Mouse (Mus musculus) cerebellum, adult 2 months (tissue): Measurements from ENCODE around the gene Isg20l2. TPM values are rescaled to one million over a fixed set of nuclear protein-coding genes. Genes with fewer than 3 reads are reported as not detected.
A peak's percentile ranks its signal among the peaks of the same experiment; 100 is the strongest.

ENCODE experiments used
- DNase-seq, 2 experiments: peaks; one replicate each; pipeline ENCODE4 v3.0.0; 2021
- H3K27ac ChIP-seq: fragments of 200-500 bp; 2 replicates; pipeline ENCODE4 v1.5.1; 2012; ENCODE audit warnings: low read length, control low read depth, inconsistent platforms; ENCODE audit not compliant: insufficient read depth
- H3K27me3 ChIP-seq: fragments of 200-500 bp; 2 replicates; pipeline ENCODE4 v1.6.1; 2012; ENCODE audit warnings: inconsistent platforms, mild to moderate bottlenecking, low read length, moderate library complexity; ENCODE audit not compliant: control insufficient read depth, insufficient read depth
- H3K4me1 ChIP-seq: fragments of 200-500 bp; 2 replicates; pipeline ENCODE4 v1.6.1; 2011; ENCODE audit warnings: low read length; ENCODE audit not compliant: control insufficient read depth, insufficient read depth
- H3K4me3 ChIP-seq: fragments of 200-500 bp; replicated peaks from 2 replicates; pipeline ENCODE3; 2011; ENCODE audit warnings: mild to moderate bottlenecking, low read depth, low read length, control low read depth; ENCODE audit not compliant: insufficient read depth
- CTCF ChIP-seq: fragments of 200-500 bp; IDR thresholded peaks from 2 replicates; pipeline ENCODE4 v1.5.1; 2011; ENCODE audit warnings: low read depth, mild to moderate bottlenecking, control low read depth, low read length, moderate library complexity, borderline replicate concordance; ENCODE audit not compliant: insufficient read depth
- POLR2A ChIP-seq: fragments of 200-500 bp; IDR thresholded peaks from 2 replicates; pipeline ENCODE4 v1.6.1; 2011; ENCODE audit warnings: low read length, control low read depth, borderline replicate concordance; ENCODE audit not compliant: insufficient read depth
- WGBS: fragments of 180-500 bp; shearing (Covaris S2); methylation state at CpG from one replicate; pipeline ENCODE4 v1.1.7; 2018; 5-methylcytosine and 5-hydroxymethylcytosine counted together
- polyA plus RNA-seq: library from polyadenylated mRNA; depleted of rRNA; stranded (reverse); fragments of >200 nt; gene quantifications from 2 replicates; pipeline ENCODE4 v1.2.3, GENCODE M21; 2012

The Isg20l2 gene
- polyA plus RNA-seq, 1 experiment: 15.2 TPM

DNA sequence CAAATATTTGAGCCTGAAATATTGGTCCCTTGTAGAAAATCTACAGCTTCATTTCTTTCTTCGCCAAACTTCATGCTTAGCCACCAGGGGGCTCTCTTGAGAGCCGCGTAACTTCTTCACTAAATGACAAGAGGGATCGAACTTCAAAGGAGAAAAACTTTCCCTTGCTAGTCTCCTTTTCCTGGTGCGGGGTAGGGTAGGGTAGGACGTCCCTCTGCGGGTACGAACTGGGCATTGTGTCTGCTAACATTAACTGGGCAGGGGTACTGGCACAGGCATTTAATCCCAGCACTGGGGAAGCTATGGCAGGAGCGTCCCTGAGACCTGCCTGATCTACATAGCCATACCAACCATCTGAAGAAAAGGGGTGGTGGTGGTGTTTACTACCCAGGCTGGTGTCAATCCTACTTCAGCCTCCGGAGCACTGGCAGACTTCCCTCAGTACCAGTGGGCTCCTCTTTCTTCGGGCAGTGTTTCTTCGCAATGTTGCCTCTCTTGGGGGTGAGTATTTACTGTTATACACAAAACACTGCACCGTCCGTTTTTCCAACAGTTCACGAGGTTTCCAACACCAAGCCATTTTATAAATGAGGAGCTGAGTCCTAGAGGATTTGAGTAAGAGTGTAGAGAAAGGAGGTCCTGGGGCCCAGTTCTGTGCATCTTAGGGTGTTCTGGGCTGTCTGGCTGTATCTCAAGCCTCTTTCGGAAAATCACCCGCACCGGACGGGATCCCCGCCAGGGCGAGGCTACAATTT, 40.2 kb downstream of the Isg20l2 start:
- TF ChIP-seq POLR2A (no peak), CTCF (peak; percentile 45; the same call in 1 of the 2 replicates)
- DNase-seq: peak in 1 of 2 experiments; percentile 51
- H3K4me1 ChIP-seq: peaks cover 7% of the 10 kb centered on the region; the same call in 1 of the 2 replicates
- H3K27me3 ChIP-seq: peaks cover 5% of the 10 kb centered on the region
- no peak overlapping the region for H3K4me3 ChIP-seq
- no peak overlapping the region for H3K27ac ChIP-seq
- 2% methylated on average over 21 of the region's 21 CpGs for WGBS

DNA sequence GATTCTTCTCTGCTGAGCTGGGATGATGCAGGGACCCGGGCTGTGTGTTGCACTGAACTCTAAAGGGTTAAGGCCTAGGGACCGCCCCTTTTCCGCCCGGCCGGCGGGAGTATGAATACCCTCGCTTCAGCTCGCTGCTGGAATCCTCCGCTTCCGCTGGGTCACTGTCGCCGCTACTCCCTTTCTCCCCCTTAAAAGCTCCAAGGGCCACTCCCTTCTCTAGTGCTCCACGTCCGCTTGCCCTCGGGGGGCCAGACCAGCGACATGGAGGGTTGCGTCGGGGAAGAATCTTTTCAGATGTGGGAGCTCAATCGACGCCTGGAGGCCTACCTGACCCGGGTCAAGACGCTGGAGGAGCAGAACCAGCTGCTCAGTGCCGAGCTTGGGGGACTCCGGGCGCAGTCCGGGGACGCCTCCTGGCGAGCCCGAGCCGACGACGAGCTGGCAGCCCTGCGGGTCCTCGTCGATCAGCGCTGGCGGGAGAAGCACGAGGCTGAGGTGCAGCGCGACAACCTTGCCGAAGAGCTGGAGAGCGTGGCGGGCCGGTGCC, 40.9 kb downstream of the Isg20l2 start, which contains the start of gene Nes:
TSS of gene Nes (plus strand) at position 140 of the 550 bp plus-strand sequence.
- peaks cover 7% of the 10 kb centered on the region; the same call in 1 of the 2 replicates for H3K4me1 ChIP-seq
- no peak for DNase-seq
- H3K27ac ChIP-seq: no peak within 1 kb of the TSS
- TF ChIP-seq CTCF: no peak
- TF ChIP-seq POLR2A: no peak
- no peak within 1 kb of the TSS for H3K4me3 ChIP-seq
- H3K27me3 ChIP-seq: peaks cover 5% of the 10 kb centered on the region
- under 1% methylated on average over 44 of the region's 44 CpGs for WGBS

DNA sequence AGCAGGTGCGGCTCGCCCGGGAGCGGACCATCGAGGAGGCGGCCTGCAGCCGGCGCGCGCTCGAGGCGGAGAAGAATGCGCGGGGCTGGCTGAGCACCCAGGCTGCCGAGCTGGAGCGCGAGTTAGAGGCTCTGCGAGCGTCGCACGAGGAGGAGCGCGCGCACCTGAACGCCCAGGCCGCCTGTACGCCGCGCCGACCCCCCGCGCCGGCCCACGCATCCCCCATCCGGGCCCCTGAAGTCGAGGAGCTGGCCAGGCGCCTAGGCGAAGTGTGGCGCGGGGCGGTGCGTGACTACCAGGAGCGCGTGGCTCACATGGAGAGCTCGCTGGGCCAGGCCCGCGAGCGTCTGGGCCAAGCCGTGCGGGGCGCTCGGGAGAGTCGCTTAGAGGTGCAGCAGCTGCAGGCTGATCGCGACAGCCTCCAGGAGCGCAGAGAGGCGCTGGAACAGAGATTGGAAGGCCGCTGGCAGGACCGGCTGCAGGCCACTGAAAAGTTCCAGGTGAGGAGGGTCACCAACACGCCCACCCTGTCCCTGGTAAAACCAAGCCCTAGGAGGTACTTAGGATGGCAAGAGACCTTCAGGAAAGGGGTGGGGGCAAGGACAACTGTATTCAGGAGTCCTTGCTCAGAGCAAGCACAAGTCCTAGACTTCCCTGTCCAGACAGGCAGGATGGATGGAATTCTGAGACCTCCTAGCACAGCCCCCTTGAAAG, 41.5 kb downstream of the Isg20l2 start:
- Histone ChIP-seq H3K4me1 (peaks cover 7% of the 10 kb centered on the region; the same call in 1 of the 2 replicates), H3K27ac (no peak overlapping the region), H3K27me3 (peaks cover 5% of the 10 kb centered on the region), H3K4me3 (no peak overlapping the region)
- 2% methylated on average over 60 of the region's 60 CpGs for WGBS
- no peak for DNase-seq
- TF ChIP-seq POLR2A (no peak), CTCF (no peak)

DNA sequence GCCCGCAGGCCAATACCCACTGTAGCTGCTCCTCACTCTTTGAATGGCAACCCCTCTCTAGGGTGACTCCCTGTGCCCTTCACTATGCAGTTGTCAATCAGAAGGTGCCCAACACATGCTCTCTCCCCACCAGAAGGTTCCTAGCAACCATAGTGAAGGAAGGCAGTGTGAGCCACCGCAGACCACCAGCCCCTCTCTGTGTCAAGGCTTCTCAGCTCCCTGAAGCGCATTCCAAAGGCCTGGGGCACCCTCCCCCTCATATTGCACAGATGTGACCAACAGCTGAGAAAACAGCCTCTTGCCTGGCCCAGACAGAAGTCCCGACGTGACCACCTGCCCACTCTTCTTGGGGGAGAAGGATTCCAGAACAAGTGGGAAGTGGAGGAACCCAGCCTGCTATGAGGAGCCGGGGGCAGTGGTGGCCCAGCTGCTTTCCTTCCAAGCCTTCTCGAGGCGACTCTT, 42.1 kb downstream of the Isg20l2 start:
- WGBS: 26% methylated on average over 8 of the region's 8 CpGs
- H3K27ac ChIP-seq: no peak overlapping the region
- peaks cover 5% of the 10 kb centered on the region for H3K27me3 ChIP-seq
- TF ChIP-seq CTCF: no peak
- no peak for TF ChIP-seq POLR2A
- no peak for DNase-seq
- H3K4me1 ChIP-seq: peaks cover 7% of the 10 kb centered on the region; the same call in 1 of the 2 replicates
- no peak overlapping the region for H3K4me3 ChIP-seq

DNA sequence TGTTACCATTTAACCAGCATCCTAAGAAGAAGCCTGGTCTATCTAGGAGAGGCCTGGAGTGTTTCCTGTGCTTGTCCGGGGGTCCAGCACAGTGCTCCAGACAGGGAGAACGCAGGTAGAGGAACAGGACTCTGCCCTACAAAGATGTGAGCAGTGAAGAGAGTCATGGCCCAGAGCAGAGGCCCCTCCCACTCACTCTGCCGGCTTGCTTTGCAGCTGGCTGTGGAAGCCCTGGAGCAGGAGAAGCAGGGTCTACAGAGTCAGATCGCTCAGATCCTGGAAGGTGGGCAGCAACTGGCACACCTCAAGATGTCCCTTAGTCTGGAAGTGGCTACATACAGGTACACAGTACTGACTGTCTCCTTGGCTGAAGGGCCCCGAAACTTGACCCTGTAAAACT, 42.7 kb downstream of the Isg20l2 start:
- H3K27ac ChIP-seq: no peak overlapping the region
- no peak for DNase-seq
- TF ChIP-seq POLR2A (no peak), CTCF (no peak)
- H3K27me3 ChIP-seq: peaks cover 5% of the 10 kb centered on the region
- H3K4me3 ChIP-seq: no peak overlapping the region
- H3K4me1 ChIP-seq: peaks cover 7% of the 10 kb centered on the region; the same call in 1 of the 2 replicates
- 41% methylated on average over 5 of the region's 5 CpGs for WGBS

DNA sequence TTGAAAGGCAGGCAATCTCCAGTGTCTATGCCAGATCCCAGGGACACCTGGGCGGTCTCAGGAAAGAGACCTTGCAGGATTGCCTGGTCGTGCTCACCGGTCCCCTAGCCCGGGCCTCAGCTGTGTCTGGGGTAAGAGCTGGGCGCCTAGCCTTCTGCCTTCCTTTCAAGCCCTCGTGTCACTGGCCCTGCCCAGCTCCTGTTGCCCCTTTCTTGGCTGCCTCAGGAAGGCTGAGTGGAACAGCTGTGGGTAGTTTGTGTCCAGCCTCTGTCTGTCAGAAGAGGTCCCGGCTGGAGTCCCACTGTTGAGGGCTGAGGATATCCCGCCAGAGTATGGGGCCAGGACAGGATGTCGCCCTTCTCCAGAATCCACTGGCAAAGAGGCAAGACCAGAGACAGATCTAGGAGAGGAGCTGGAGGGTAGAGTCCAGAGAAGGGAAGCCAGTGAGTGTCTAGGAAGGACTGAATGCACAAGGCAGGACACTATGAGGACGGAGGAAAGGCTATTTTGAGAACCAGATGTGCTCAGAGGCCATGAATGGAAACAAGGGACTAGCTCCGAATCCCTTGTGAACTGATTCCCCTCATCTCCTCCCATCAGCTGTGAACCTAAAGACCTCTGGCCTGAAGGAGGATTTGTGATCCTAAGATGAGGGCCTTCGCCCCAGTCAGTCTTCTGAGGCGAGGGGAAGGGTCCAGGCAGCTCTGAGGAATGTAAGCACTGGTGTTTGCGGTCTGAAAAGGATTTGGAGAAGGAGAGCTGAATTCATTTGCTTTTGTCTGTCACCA, 43.7 kb downstream of the Isg20l2 start:
- no peak for DNase-seq
- Histone ChIP-seq H3K27me3 (peaks cover 5% of the 10 kb centered on the region), H3K4me3 (no peak overlapping the region), H3K4me1 (peaks cover 7% of the 10 kb centered on the region; the same call in 1 of the 2 replicates), H3K27ac (no peak overlapping the region)
- TF ChIP-seq CTCF (no peak), POLR2A (no peak)
- 37% methylated on average over 14 of the region's 14 CpGs for whole genome bisulfite sequencing

DNA sequence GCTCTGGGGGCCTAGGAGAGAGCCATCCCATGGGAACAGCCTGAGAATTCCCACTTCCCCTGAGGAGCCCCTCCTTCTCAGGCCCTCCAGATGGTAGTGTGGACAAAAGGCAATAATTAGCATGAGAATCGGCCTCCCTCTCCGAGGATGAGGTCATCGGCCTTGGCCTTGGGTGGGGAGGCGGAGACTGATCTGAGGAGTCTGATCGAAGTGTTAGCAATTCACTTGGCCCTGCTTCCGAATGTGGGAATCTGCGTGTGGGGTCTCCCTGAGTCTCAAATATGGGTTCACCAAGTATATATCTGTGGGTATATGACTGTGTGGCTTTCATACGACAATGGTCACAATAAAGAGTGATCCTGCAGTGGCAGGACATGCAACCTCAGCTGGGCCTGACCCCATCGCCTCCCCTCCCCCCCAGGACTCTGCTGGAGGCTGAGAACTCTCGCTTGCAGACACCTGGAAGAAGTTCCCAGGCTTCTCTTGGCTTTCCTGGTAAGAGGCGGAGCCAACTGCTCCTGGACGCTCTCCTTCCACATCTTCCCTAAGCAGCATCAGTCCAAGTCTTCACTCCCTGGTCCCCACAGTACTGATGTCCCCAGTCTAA, 44.4 kb downstream of the Isg20l2 start:
- Histone ChIP-seq H3K27me3 (peaks cover 5% of the 10 kb centered on the region), H3K4me1 (peaks cover 7% of the 10 kb centered on the region; the same call in 1 of the 2 replicates), H3K4me3 (no peak overlapping the region), H3K27ac (no peak overlapping the region)
- no peak for TF ChIP-seq POLR2A
- TF ChIP-seq CTCF: no peak
- DNase-seq: no peak
- WGBS: 29% methylated on average over 12 of the region's 12 CpGs
